Mouse (Mus musculus) liver, postnatal 0 days (tissue): ENCODE data around the gene Slc1a2.

Experiments used
- CTCF ChIP-seq: sonication (generic); IDR thresholded peaks from 2 replicates; pipeline ENCODE4 v1.5.1; 2016; ENCODE audit warnings: antibody characterized with exemption, low read depth
- EP300 ChIP-seq: IDR thresholded peaks from 2 replicates; pipeline ENCODE4 v1.6.1; 2016; ENCODE audit warnings: antibody characterized with exemption, low read depth, mild to moderate bottlenecking

DNA sequence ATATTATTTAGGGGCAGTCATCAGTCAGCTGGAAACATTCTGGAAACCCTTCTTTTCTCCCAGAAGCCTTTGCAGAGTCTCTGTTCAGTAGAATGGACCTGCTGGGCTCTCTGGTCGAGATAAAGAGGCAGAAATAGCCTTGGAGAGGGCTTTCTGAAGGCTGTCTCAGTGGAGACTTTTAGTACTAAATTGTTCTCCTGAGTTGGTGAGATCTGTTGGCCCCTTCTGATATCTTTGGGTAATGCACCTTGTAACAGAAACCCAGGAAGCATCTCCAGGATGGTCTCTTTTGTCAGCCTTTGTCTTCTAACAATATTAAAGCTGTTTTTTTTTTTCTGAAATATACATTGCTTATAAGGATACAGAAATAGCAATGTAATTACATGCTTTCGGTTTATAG is 2.6 kb downstream of the Slc1a2 start:
- no peak for TF ChIP-seq CTCF
- TF ChIP-seq EP300: no peak
